In the genomic region with DNA sequence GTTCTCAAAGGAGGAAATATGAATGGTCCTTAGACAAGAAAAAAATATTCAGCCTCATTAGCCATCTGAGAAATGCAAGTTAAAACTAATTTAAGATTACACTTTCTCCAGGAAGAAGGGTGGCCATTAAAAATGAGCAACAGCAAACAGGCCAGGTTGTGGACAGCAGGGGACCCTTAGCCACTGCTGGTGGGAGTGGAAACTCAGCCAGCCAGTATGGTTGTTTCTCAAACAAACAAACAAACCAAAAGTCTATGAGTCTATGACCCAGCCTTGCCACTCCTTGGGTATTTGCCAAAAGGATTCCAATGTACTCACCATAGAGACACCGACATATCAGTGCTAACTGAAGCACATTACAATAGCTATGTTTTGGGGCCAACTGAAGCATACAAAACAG, we compare ENCODE assay signal across 9 mouse cellular contexts.
"Had no signal": no experiment of that assay in that cellular context is flagged by ENCODE, and none has a peak within 500 bp of the region (broad histone marks: within the 10 kb centered on the region; RNA-seq: fewer than 3 reads in every experiment).

No protein-coding gene starts in this region.

- H3K4me1 ChIP-seq: midbrain, embryonic 15.5 days; neural tube, embryonic 13.5 days; stomach, embryonic 15.5 days had no signal

- DNase-seq: liver, embryonic 13.5 days; lung, adult 2 months; right cerebral cortex, postnatal 25 days; spleen, adult 18-20 months; thymus, postnatal 25 days had no signal

- H3K36me3 ChIP-seq: liver, embryonic 13.5 days; midbrain, embryonic 15.5 days; neural tube, embryonic 13.5 days; stomach, embryonic 15.5 days had no signal

- H3K9ac ChIP-seq: liver, embryonic 13.5 days; midbrain, embryonic 15.5 days; neural tube, embryonic 13.5 days; stomach, embryonic 15.5 days had no signal

- H3K27ac ChIP-seq: liver, embryonic 13.5 days; midbrain, embryonic 15.5 days; neural tube, embryonic 13.5 days; stomach, embryonic 15.5 days had no signal

- H3K27me3 ChIP-seq: liver, embryonic 13.5 days; midbrain, embryonic 15.5 days; neural tube, embryonic 13.5 days; stomach, embryonic 15.5 days had no signal

- H3K4me2 ChIP-seq: liver, embryonic 13.5 days; midbrain, embryonic 15.5 days; neural tube, embryonic 13.5 days; stomach, embryonic 15.5 days had no signal

- H3K4me3 ChIP-seq: liver, embryonic 13.5 days; midbrain, embryonic 15.5 days; myocyte; neural tube, embryonic 13.5 days; stomach, embryonic 15.5 days had no signal

- H3K9me3 ChIP-seq: liver, embryonic 13.5 days; midbrain, embryonic 15.5 days; neural tube, embryonic 13.5 days; stomach, embryonic 15.5 days had no signal

- ATAC-seq: midbrain, embryonic 15.5 days had no signal
